In the genomic region with DNA sequence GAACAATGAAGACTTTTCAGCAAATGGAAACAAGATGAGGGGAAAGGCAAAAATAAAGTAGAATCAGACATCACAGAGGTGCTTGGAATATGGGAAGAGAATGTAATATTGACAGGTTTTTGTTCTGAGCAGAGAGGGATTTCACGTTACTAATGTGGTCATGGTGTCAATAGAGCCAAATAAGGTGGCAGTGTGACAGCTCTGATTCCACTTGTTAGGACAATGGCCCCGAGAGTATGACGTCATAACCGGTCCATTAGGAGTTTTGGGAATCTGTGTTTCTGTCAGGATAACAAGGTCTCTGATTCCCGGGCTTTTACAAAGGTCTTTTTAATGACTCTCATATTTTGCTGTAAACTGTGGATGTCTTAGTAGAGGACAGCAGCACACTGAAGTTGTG, we compare ENCODE assay signal across 21 mouse cellular contexts.
DNase-seq lines count a peak whose midpoint lies in the region; ATAC-seq and TF ChIP-seq lines count a peak whose summit lies in the region.
"Had no signal": no experiment of that assay in that cellular context is flagged by ENCODE, and none has a peak within 500 bp of the region (broad histone marks: within the 10 kb centered on the region; RNA-seq: fewer than 3 reads in every experiment).

No protein-coding gene starts in this region.

- no peaks in the 10 kb centered on the region for H3K9me3 ChIP-seq in forebrain, embryonic 10.5 days
- H3K9me3 ChIP-seq in forebrain, embryonic 15.5 days: no peaks in the 10 kb centered on the region
- H3K9me3 ChIP-seq in forebrain, embryonic 14.5 days (replicated peaks; ENCODE audit: control insufficient read depth, low read length): no peaks in the 10 kb centered on the region
- H3K9me3 ChIP-seq in hindbrain, postnatal 0 days (ENCODE audit: low read length): no peaks in the 10 kb centered on the region
- no peaks in the 10 kb centered on the region for H3K9me3 ChIP-seq in midbrain, embryonic 16.5 days (replicated peaks; ENCODE audit: control insufficient read depth, low read length, poor library complexity, severe bottlenecking)
- H3K9me3 ChIP-seq: embryonic facial prominence, embryonic 13.5 days; heart, embryonic 15.5 days; kidney, embryonic 15.5 days; neural tube, embryonic 13.5 days had no signal

- no peak overlapping the region for H3K9ac ChIP-seq in forebrain, embryonic 15.5 days (replicated peaks)
- no peak overlapping the region for H3K9ac ChIP-seq in forebrain, embryonic 14.5 days (ENCODE audit: low read length)
- H3K9ac ChIP-seq in hindbrain, postnatal 0 days (replicated peaks; ENCODE audit: low read length): no peak overlapping the region
- H3K9ac ChIP-seq in midbrain, embryonic 16.5 days (ENCODE audit: low read depth, low read length): no peak overlapping the region
- H3K9ac ChIP-seq: embryonic facial prominence, embryonic 13.5 days; heart, embryonic 15.5 days; kidney, embryonic 15.5 days; liver, embryonic 14.5 days; neural tube, embryonic 13.5 days had no signal

- H3K4me1 ChIP-seq in forebrain, embryonic 10.5 days: peaks cover 21% of the 10 kb centered on the region
- peaks cover 8% of the 10 kb centered on the region for H3K4me1 ChIP-seq in forebrain, embryonic 15.5 days
- peaks cover 13% of the 10 kb centered on the region for H3K4me1 ChIP-seq in forebrain, embryonic 14.5 days (ENCODE audit: control insufficient read depth, insufficient read depth, low read length)
- peaks cover 4% of the 10 kb centered on the region; the same call in 1 of the 2 replicates for H3K4me1 ChIP-seq in hindbrain, postnatal 0 days (ENCODE audit: insufficient read depth, low read length)
- peaks cover 9% of the 10 kb centered on the region for H3K4me1 ChIP-seq in midbrain, embryonic 16.5 days (ENCODE audit: control insufficient read depth, insufficient read depth, low read length)
- H3K4me1 ChIP-seq: heart, embryonic 15.5 days; kidney, embryonic 15.5 days had no signal

- no peak for ATAC-seq in forebrain, embryonic 15.5 days (replicated peaks)
- ATAC-seq in forebrain, embryonic 14.5 days: peak; percentile 55; the same call in 1 of the 2 replicates
- no peak for ATAC-seq in hindbrain, postnatal 0 days
- ATAC-seq in midbrain, embryonic 16.5 days: no peak
- ATAC-seq: CD4-positive, CD25-positive, alpha-beta regulatory T cell, adult 4 months; intestine, postnatal 0 days; Patski had no signal

- TF ChIP-seq CTCF in hindbrain, postnatal 0 days (IDR thresholded peaks at IDR 0.05; ENCODE audit: low read depth): no peak
- TF ChIP-seq CTCF in gastrocnemius, adult 2 months (IDR thresholded peaks at IDR 0.05): no peak

- H3K4me3 ChIP-seq in forebrain, embryonic 10.5 days: no peak overlapping the region
- H3K4me3 ChIP-seq in forebrain, embryonic 15.5 days: no peak overlapping the region
- no peak overlapping the region for H3K4me3 ChIP-seq in forebrain, embryonic 14.5 days (ENCODE audit: low read depth, low read length)
- no peak overlapping the region for H3K4me3 ChIP-seq in hindbrain, postnatal 0 days (ENCODE audit: low read length)
- no peak overlapping the region for H3K4me3 ChIP-seq in midbrain, embryonic 16.5 days (ENCODE audit: low read depth, low read length)
- no peak overlapping the region for H3K4me3 ChIP-seq in gastrocnemius, adult 2 months
- H3K4me3 ChIP-seq: embryonic facial prominence, embryonic 13.5 days; heart, embryonic 15.5 days; kidney, embryonic 15.5 days; neural tube, embryonic 13.5 days had no signal

- H3K27ac ChIP-seq in forebrain, embryonic 10.5 days: peak overlapping the region; percentile 82
- no peak overlapping the region for H3K27ac ChIP-seq in forebrain, embryonic 15.5 days (replicated peaks)
- no peak overlapping the region for H3K27ac ChIP-seq in forebrain, embryonic 14.5 days (ENCODE audit: low read depth, low read length)
- H3K27ac ChIP-seq in hindbrain, postnatal 0 days: 0 out of 2 replicates have a peak overlapping the region, but pooled peaks have one; percentile 45
- peak overlapping the region; percentile 34 for H3K27ac ChIP-seq in midbrain, embryonic 16.5 days (ENCODE audit: low read length)
- no peak overlapping the region for H3K27ac ChIP-seq in gastrocnemius, adult 2 months
- H3K27ac ChIP-seq: embryonic facial prominence, embryonic 13.5 days; heart, embryonic 15.5 days; kidney, embryonic 15.5 days; liver, embryonic 14.5 days had no signal

- no peak overlapping the region for H3K4me2 ChIP-seq in forebrain, embryonic 15.5 days (replicated peaks)
- H3K4me2 ChIP-seq in forebrain, embryonic 14.5 days (ENCODE audit: low read length): no peak overlapping the region
- no peak overlapping the region for H3K4me2 ChIP-seq in hindbrain, postnatal 0 days (ENCODE audit: low read depth, low read length)
- no peak overlapping the region for H3K4me2 ChIP-seq in midbrain, embryonic 16.5 days (ENCODE audit: low read length)
- H3K4me2 ChIP-seq: embryonic facial prominence, embryonic 13.5 days; heart, embryonic 15.5 days; kidney, embryonic 15.5 days; neural tube, embryonic 13.5 days had no signal

- intact Hi-C loops in heart, postnatal 14 days (cut with DNase I): loop anchor here (5.0 kb wide), 1 partner anchor 207 kb away; no protein-coding TSS in a partner anchor
- intact Hi-C loops in gastrocnemius, adult 2 months (cut with DNase I): no loop called here

- no peak for DNase-seq in forebrain, embryonic 10.5 days (ENCODE audit: extremely low spot score, low spot score)
- peak; percentile 66 for DNase-seq in forebrain, embryonic 14.5 days (ENCODE audit: low spot score)
- peak; percentile 33 for DNase-seq in hindbrain, postnatal 0 days (ENCODE audit: low spot score)
- DNase-seq in heart, postnatal 14 days: no peak
- DNase-seq in yolk sac, embryonic 10.5 days (ENCODE audit: low spot score): no peak
- no peak for DNase-seq in gastrocnemius, adult 2 months
- DNase-seq: adrenal gland, postnatal 14 days; cerebellum, adult 11 months; gastrocnemius, postnatal 36 days; kidney, postnatal 4 days; thymus, adult 18-20 months had no signal

- peaks cover 22% of the 10 kb centered on the region for H3K27me3 ChIP-seq in forebrain, embryonic 10.5 days (ENCODE audit: poor library complexity, severe bottlenecking)
- no peaks in the 10 kb centered on the region for H3K27me3 ChIP-seq in forebrain, embryonic 15.5 days
- no peaks in the 10 kb centered on the region for H3K27me3 ChIP-seq in forebrain, embryonic 14.5 days (replicated peaks; ENCODE audit: control insufficient read depth, insufficient read depth, low read length)
- no peaks in the 10 kb centered on the region for H3K27me3 ChIP-seq in hindbrain, postnatal 0 days (ENCODE audit: insufficient read depth, low read length)
- no peaks in the 10 kb centered on the region for H3K27me3 ChIP-seq in midbrain, embryonic 16.5 days (ENCODE audit: control insufficient read depth, insufficient read depth, low read depth, low read length)
- H3K27me3 ChIP-seq: heart, embryonic 15.5 days; kidney, embryonic 15.5 days; neural tube, embryonic 13.5 days had no signal

- 69% methylated on average over 5 of the region's 5 CpGs for WGBS in forebrain, embryonic 10.5 days
- WGBS in forebrain, embryonic 15.5 days: 20% methylated on average over 5 of the region's 5 CpGs
- 23% methylated on average over 5 of the region's 5 CpGs for WGBS in forebrain, embryonic 14.5 days
- 36% methylated on average over 5 of the region's 5 CpGs for WGBS in hindbrain, postnatal 0 days
- WGBS in midbrain, embryonic 16.5 days: 25% methylated on average over 5 of the region's 5 CpGs

- H3K36me3 ChIP-seq in forebrain, embryonic 10.5 days (replicated peaks): no peaks in the 10 kb centered on the region
- H3K36me3 ChIP-seq in forebrain, embryonic 15.5 days: no peaks in the 10 kb centered on the region
- no peaks in the 10 kb centered on the region for H3K36me3 ChIP-seq in forebrain, embryonic 14.5 days (ENCODE audit: control insufficient read depth, insufficient read depth, low read length)
- H3K36me3 ChIP-seq in hindbrain, postnatal 0 days (ENCODE audit: insufficient read depth, low read length): no peaks in the 10 kb centered on the region
- H3K36me3 ChIP-seq in midbrain, embryonic 16.5 days (ENCODE audit: control insufficient read depth, insufficient read depth, low read length): no peaks in the 10 kb centered on the region; the same call in 1 of the 2 replicates
- H3K36me3 ChIP-seq: embryonic facial prominence, embryonic 13.5 days; heart, embryonic 15.5 days; kidney, embryonic 15.5 days; neural tube, embryonic 13.5 days had no signal

Comparison
In these comparisons a context has a peak if more than half of its experiments do, and no peak if none do; other contexts are left out.
1. DNase-seq: peak in forebrain, embryonic 14.5 days (single experiment) and hindbrain, postnatal 0 days (single experiment); none in forebrain, embryonic 10.5 days (single experiment), heart, postnatal 14 days (0 of 2), yolk sac, embryonic 10.5 days (single experiment) and gastrocnemius, adult 2 months (single experiment).
2. H3K27ac ChIP-seq: peak in forebrain, embryonic 10.5 days (single experiment), hindbrain, postnatal 0 days (single experiment) and midbrain, embryonic 16.5 days (single experiment); none in forebrain, embryonic 15.5 days (single experiment), forebrain, embryonic 14.5 days (single experiment) and gastrocnemius, adult 2 months (single experiment).